Mouse (Mus musculus) intestine, postnatal 0 days (tissue): ENCODE results near the gene Uaca. TPM values are rescaled to one million over a fixed set of nuclear protein-coding genes. Genes with fewer than 3 reads are reported as not detected.

Source experiments
- ATAC-seq: fragments of 200-750 bp; cut with Nextera tagmentation; 2 replicates; pipeline ENCODE4 v1.8.0; 2017; ENCODE audit warnings: mild to moderate bottlenecking, moderate TSS enrichment, moderate library complexity
- H3K27ac ChIP-seq: fragments of 300-500 bp; sonication (generic); 2 replicates; pipeline ENCODE4 v1.5.1; 2014; ENCODE audit warnings: mild to moderate bottlenecking, low read depth, low read length, moderate library complexity
- H3K27me3 ChIP-seq: fragments of 300-500 bp; sonication (generic); replicated peaks from 2 replicates; pipeline ENCODE4 v1.6.1; 2014; ENCODE audit warnings: low read length, mixed read lengths; ENCODE audit not compliant: control insufficient read depth, insufficient read depth
- H3K36me3 ChIP-seq: fragments of 300-500 bp; sonication (generic); 2 replicates; pipeline ENCODE4 v1.6.1; 2014; ENCODE audit warnings: mild to moderate bottlenecking, moderate library complexity; ENCODE audit not compliant: control insufficient read depth, insufficient read depth
- H3K4me1 ChIP-seq: fragments of 300-500 bp; sonication (generic); replicated peaks from 2 replicates; pipeline ENCODE4 v1.6.1; 2014; ENCODE audit warnings: antibody characterized with exemption, low read length, mixed read lengths; ENCODE audit not compliant: control insufficient read depth, insufficient read depth
- H3K4me2 ChIP-seq: fragments of 300-500 bp; sonication (generic); replicated peaks from 2 replicates; pipeline ENCODE4 v1.6.1; 2014; ENCODE audit warnings: low read depth, mild to moderate bottlenecking, moderate library complexity
- H3K4me3 ChIP-seq: fragments of 300-500 bp; sonication (generic); 2 replicates; pipeline ENCODE4 v1.5.1; 2014; ENCODE audit warnings: low read depth, low read length
- H3K9ac ChIP-seq: fragments of 300-500 bp; sonication (generic); 2 replicates; pipeline ENCODE4 v1.6.1; 2014; ENCODE audit warnings: mild to moderate bottlenecking, low read depth, low read length
- H3K9me3 ChIP-seq: fragments of 300-500 bp; sonication (generic); 2 replicates; pipeline ENCODE4 v1.6.1; 2016; ENCODE audit warnings: mixed run types; ENCODE audit not compliant: control insufficient read depth
- CTCF ChIP-seq: sonication (generic); IDR thresholded peaks from 2 replicates; pipeline ENCODE4 v1.5.1; 2016; ENCODE audit warnings: low read depth, mild to moderate bottlenecking, control low read depth, antibody characterized with exemption, moderate library complexity
- WGBS: fragments of 180-500 bp; shearing (Covaris S2); extraction: QIAGEN DNeasy Blood & Tissue Kit; methylation state at CpG from one replicate; pipeline ENCODE4 v1.1.7; 2014; 5-methylcytosine and 5-hydroxymethylcytosine counted together
- polyA plus RNA-seq: library from polyadenylated mRNA; unstranded; fragments of >200 nt; fragmentation: Nextera tagmentation; extraction: Ambion mirVana; gene quantifications from 2 replicates; pipeline ENCODE4 v1.2.1, GENCODE M21; 2015

Gene Uaca
- polyA plus RNA-seq, 1 experiment from 2014 or later, result 34.6 TPM

- H3K4me2 ChIP-seq, result no peak overlapping the region
- peaks cover 83% of the 10 kb centered on the region for H3K36me3 ChIP-seq
- no peaks in the 10 kb centered on the region for H3K9me3 ChIP-seq
- H3K27ac ChIP-seq, result no peak overlapping the region
- no peaks in the 10 kb centered on the region for H3K27me3 ChIP-seq
- H3K4me1 ChIP-seq, result no peaks in the 10 kb centered on the region
- H3K9ac ChIP-seq, result no peak overlapping the region
- no peak for ATAC-seq
- TF ChIP-seq CTCF, result no peak
- 92% methylated on average over 3 of the region's 3 CpGs for WGBS
- H3K4me3 ChIP-seq, result no peak overlapping the region
These were observed 84.3 kb downstream of the Uaca start for GRCm38 (mm10) chr9:60878630-60879029.

GRCm38 (mm10) chr9:60885148-60885547 is 90.8 kb downstream of the Uaca start:
- H3K4me3 ChIP-seq, result no peak overlapping the region
- no peaks in the 10 kb centered on the region for H3K27me3 ChIP-seq
- WGBS, result 83% methylated on average over 6 of the region's 6 CpGs
- H3K9me3 ChIP-seq, result no peaks in the 10 kb centered on the region
- TF ChIP-seq CTCF, result no peak
- H3K4me1 ChIP-seq, result no peaks in the 10 kb centered on the region
- H3K9ac ChIP-seq, result no peak overlapping the region
- no peak for ATAC-seq
- no peak overlapping the region for H3K27ac ChIP-seq
- H3K36me3 ChIP-seq, result peaks cover 27% of the 10 kb centered on the region
- no peak overlapping the region for H3K4me2 ChIP-seq

- H3K27ac ChIP-seq, result no peak overlapping the region
- no peaks in the 10 kb centered on the region for H3K4me1 ChIP-seq
- 66% methylated on average over 18 of the region's 18 CpGs for WGBS
- no peak overlapping the region for H3K9ac ChIP-seq
- no peaks in the 10 kb centered on the region for H3K27me3 ChIP-seq
- peaks cover 11% of the 10 kb centered on the region for H3K36me3 ChIP-seq
- no peak for ATAC-seq
- no peak overlapping the region for H3K4me2 ChIP-seq
- TF ChIP-seq CTCF, result no peak
- no peaks in the 10 kb centered on the region for H3K9me3 ChIP-seq
- H3K4me3 ChIP-seq, result no peak overlapping the region
These were observed 92.4 kb downstream of the Uaca start for GRCm38 (mm10) chr9:60886431-60887371.

- no peaks in the 10 kb centered on the region for H3K27me3 ChIP-seq
- H3K9me3 ChIP-seq, result no peaks in the 10 kb centered on the region
- no peak overlapping the region for H3K9ac ChIP-seq
- peaks cover 6% of the 10 kb centered on the region; the same call in 1 of the 2 replicates for H3K36me3 ChIP-seq
- ATAC-seq, result peak; percentile 19; the same call in 1 of the 2 replicates
- no peak overlapping the region for H3K4me3 ChIP-seq
- peak; percentile 72 for TF ChIP-seq CTCF
- 60% methylated on average over 9 of the region's 9 CpGs for WGBS
- H3K27ac ChIP-seq, result 0 out of 2 replicates have a peak overlapping the region, but pooled peaks have one; percentile 50
- H3K4me1 ChIP-seq, result no peaks in the 10 kb centered on the region
- no peak overlapping the region for H3K4me2 ChIP-seq
These were observed 93.1 kb downstream of the Uaca start for GRCm38 (mm10) chr9:60887389-60887811.

GRCm38 (mm10) chr9:60893511-60893910 is 99.2 kb downstream of the Uaca start:
- Histone ChIP-seq H3K36me3 (peaks cover 1% of the 10 kb centered on the region; the same call in 1 of the 2 replicates), H3K9ac (no peak overlapping the region), H3K9me3 (no peaks in the 10 kb centered on the region), H3K27me3 (no peaks in the 10 kb centered on the region), H3K4me1 (no peaks in the 10 kb centered on the region), H3K4me2 (no peak overlapping the region), H3K4me3 (no peak overlapping the region), H3K27ac (no peak overlapping the region)
- no peak for TF ChIP-seq CTCF
- ATAC-seq, result no peak
- WGBS, result 84% methylated on average over 6 of the region's 6 CpGs

GRCm38 (mm10) chr9:60895486-60896110 is 101.3 kb downstream of the Uaca start:
- Histone ChIP-seq H3K27ac (no peak overlapping the region), H3K9me3 (no peaks in the 10 kb centered on the region), H3K36me3 (no peaks in the 10 kb centered on the region), H3K4me1 (no peaks in the 10 kb centered on the region), H3K27me3 (no peaks in the 10 kb centered on the region), H3K9ac (no peak overlapping the region), H3K4me3 (no peak overlapping the region), H3K4me2 (no peak overlapping the region)
- 62% methylated on average over 8 of the region's 8 CpGs for WGBS
- ATAC-seq, result no peak
- peak; percentile 95 for TF ChIP-seq CTCF
